Mouse (Mus musculus): Measurements from ENCODE around the gene Try4. TPM values are rescaled to one million over a fixed set of nuclear protein-coding genes. Genes with fewer than 3 reads are reported as not detected.
"Not testable (repeated sequence)": the region's sequence is repeated elsewhere in the genome, so short reads cannot be mapped to it uniquely, and the experiment has no call there.

Try4 gene
- not detected for total RNA-seq (2021)
- long read RNA-seq, experiment 1 = 0 reads
- long read RNA-seq, experiment 2 = 0 reads

GRCm38 (mm10) chr6:41301969-41302368, at the start of gene Try4:
Gene Try4, plus strand, starts transcription at chr6:41302269.
- no peak for DNase-seq (ENCODE audit: low spot score in 2 of 2)

GRCm38 (mm10) chr6:41253314-41253713, 48.8 kb upstream of the Try4 start:
- DNase-seq (ENCODE audit: low spot score in 2 of 2) = not testable (repeated sequence)

- no peak for DNase-seq (ENCODE audit: low spot score in 2 of 2)
These were observed 45.6 kb upstream of the Try4 start for GRCm38 (mm10) chr6:41256424-41256823.

- no peak for DNase-seq (ENCODE audit: low spot score in 2 of 2)
These were observed 44.6 kb upstream of the Try4 start for GRCm38 (mm10) chr6:41257432-41257831.

GRCm38 (mm10) chr6:41262796-41263195, 39.3 kb upstream of the Try4 start:
- no peak for DNase-seq (ENCODE audit: low spot score in 2 of 2)

- DNase-seq (ENCODE audit: low spot score in 2 of 2) = no peak
These were observed 35.9 kb upstream of the Try4 start for GRCm38 (mm10) chr6:41266140-41266539.

- no peak for DNase-seq (ENCODE audit: low spot score in 2 of 2)
These were observed 3.8 kb upstream of the Try4 start for GRCm38 (mm10) chr6:41298255-41298654.

- not testable (repeated sequence) for DNase-seq (ENCODE audit: low spot score in 2 of 2)
These were observed 14.7 kb downstream of the Try4 start, which contains the start of gene Try5 for GRCm38 (mm10) chr6:41316741-41317140. Gene Try5, minus strand, starts transcription at chr6:41316841.

GRCm38 (mm10) chr6:41353932-41354331, 51.9 kb downstream of the Try4 start, which contains the start of gene Try10:
Gene Try10, plus strand, starts transcription at chr6:41354105.
- no peak for DNase-seq (ENCODE audit: low spot score in 2 of 2)

Other genes starting within 250 kb of the Try4 start
- not detected for gene Try5, start 14.6 kb downstream of the Try4 start, total RNA-seq (2021)
- gene Try10, start 51.8 kb downstream of the Try4 start, total RNA-seq (2021) = not detected
- gene Prss3, start 75.4 kb downstream of the Try4 start, total RNA-seq (2021) = not detected
- gene Gm5771, start 90.1 kb downstream of the Try4 start, total RNA-seq (2021) = not detected
- gene Gm10334, start 143.9 kb downstream of the Try4 start, total RNA-seq (2021) = not detected
- not detected for gene Prss1, start 156.7 kb downstream of the Try4 start, total RNA-seq (2021)
- not detected for gene Prss2, start 219.5 kb downstream of the Try4 start, total RNA-seq (2021)